Mouse (Mus musculus): ENCODE data around the gene Cdhr2. TPM values are rescaled to one million over a fixed set of nuclear protein-coding genes. Genes with fewer than 3 reads are reported as not detected.

The Cdhr2 gene
- total RNA-seq, 2 experiments from 2014 or later = not detected

DNA sequence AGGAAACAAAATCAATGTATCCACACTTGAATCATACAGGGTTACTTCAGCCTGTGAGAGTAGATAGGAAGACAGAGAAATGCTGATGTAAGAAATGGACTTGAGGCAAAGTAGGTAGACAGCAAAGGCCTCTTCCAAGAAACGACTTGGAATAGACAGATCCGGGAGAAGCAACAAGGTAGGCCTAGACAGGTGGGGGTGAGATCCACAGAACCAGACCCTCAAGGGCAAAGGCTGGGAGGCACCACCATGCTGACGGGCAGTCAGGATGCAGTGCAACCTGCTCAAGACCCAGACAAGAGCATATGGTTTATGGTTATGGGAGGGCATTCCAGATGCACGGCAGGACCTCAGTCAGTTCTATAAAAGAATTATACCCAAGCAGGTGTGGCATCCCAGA, 65.8 kb downstream of the Cdhr2 start:
- ATAC-seq (replicated peaks; ENCODE audit: poor library complexity, severe bottlenecking) = no peak

DNA sequence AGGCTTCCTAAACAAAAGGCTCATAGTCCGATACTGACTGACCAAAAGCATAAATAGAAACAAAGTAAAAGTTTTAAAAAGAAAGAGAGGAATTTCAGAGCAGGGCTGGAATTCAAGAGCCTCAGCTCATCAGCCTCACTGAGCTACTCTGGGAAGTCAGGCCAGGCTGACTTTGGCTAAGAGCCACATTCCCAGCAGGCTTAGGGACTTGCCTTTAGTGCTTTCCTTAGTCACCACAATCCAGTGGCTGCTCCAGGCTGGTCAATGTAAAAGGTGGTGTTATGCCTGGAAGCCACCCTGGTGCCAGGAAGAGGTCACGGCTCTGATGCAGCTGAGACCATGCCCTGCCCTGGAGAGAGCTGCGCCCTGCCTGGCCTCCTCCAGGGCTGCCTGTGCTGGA, 79.3 kb downstream of the Cdhr2 start:
- no peak for ATAC-seq (replicated peaks; ENCODE audit: poor library complexity, severe bottlenecking)

DNA sequence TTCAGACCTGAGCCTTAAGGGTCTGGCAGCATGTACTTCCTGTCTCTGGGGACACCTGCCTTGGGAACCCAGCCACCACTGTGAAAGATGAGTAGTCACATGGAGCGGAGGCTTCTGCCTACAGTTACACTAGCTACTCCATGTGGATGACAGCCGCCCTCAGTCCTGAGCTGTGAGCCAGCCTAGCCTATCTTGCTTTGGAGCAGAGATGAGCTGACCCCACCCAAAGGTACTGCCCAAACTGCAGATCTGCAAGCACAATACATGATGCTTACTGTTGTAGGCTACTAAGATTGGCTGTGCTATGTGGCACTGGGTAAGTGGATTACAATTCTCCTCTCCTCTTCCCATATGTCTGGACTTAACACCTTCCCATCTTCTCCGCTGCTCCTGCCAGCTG, 79.8 kb downstream of the Cdhr2 start:
- ATAC-seq (replicated peaks; ENCODE audit: poor library complexity, severe bottlenecking) = no peak

DNA sequence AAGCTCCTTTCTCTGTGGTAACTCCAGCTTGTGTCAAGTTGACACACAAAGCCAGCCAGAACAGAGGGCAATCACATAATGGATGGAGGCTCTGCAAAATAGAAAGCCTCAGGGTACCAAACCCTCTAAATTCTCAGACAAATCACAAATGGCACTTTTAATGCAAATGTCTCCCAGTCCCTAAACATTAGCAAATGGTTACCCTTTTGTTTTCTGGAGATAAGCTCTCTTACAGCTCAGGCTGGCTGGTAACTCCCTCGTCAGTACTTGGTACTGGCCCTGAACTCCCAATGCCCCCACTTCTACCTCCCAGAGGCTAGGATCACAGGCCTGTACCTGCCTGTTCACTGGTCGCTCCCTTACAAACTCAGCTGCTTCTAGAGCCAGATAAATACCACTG, 82.0 kb downstream of the Cdhr2 start:
- no peak for ATAC-seq (replicated peaks; ENCODE audit: poor library complexity, severe bottlenecking)

DNA sequence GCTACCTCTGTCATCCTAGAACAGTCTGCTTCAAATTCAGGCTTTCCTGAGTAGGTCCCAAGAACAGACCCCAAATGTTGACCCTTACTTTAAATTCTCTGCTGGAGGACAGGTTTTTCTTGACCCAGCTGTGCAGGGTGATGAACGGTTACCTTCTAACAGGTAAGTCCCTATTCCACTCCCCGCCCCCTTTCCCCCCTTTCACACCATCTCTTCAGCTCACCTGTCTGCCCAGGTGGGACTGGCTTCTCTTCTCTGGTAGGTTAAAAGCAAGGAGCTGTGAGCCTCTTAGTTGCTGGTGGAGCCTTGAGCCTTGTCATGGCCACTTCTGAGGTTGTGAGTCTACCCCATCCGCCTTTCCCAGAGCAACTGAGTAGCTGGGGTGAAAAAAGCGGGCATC, 82.4 kb downstream of the Cdhr2 start, which contains the start of gene Eif4e1b:
Gene Eif4e1b, plus strand, starts transcription at position 301 of the 400 bp plus-strand sequence.
- no peak for ATAC-seq (replicated peaks; ENCODE audit: poor library complexity, severe bottlenecking)

Other genes starting within 250 kb of the Cdhr2 start
- 22.1 and 26.7 TPM in 2 replicates for gene Thoc3, start 232.6 kb upstream of the Cdhr2 start, total RNA-seq (2014; fragmentation: Nextera tagmentation)
- gene Thoc3, start 232.6 kb upstream of the Cdhr2 start, total RNA-seq (2017) = 42.0 and 57.2 TPM in 2 replicates
- 10.6 and 16.1 TPM in 2 replicates for gene Simc1, start 197.7 kb upstream of the Cdhr2 start, total RNA-seq (2014; fragmentation: Nextera tagmentation)
- 6.3 and 7.5 TPM in 2 replicates for gene Simc1, start 197.7 kb upstream of the Cdhr2 start, total RNA-seq (2017)
- gene 4833439L19Rik, start 136.0 kb upstream of the Cdhr2 start, total RNA-seq (2014; fragmentation: Nextera tagmentation) = 58.0 and 65.9 TPM in 2 replicates
- 27.7 and 30.9 TPM in 2 replicates for gene 4833439L19Rik, start 136.0 kb upstream of the Cdhr2 start, total RNA-seq (2017)
- gene Arl10, start 126.4 kb upstream of the Cdhr2 start, total RNA-seq (2014; fragmentation: Nextera tagmentation) = 17.4 and 24.0 TPM in 2 replicates
- gene Arl10, start 126.4 kb upstream of the Cdhr2 start, total RNA-seq (2017) = 12.1 and 15.0 TPM in 2 replicates
- 90.9 and 122 TPM in 2 replicates for gene Nop16, start 111.4 kb upstream of the Cdhr2 start, total RNA-seq (2014; fragmentation: Nextera tagmentation)
- gene Nop16, start 111.4 kb upstream of the Cdhr2 start, total RNA-seq (2017) = 101 and 118 TPM in 2 replicates
- gene Higd2a, start 111.3 kb upstream of the Cdhr2 start, total RNA-seq (2014; fragmentation: Nextera tagmentation) = 111 and 118 TPM in 2 replicates
- gene Higd2a, start 111.3 kb upstream of the Cdhr2 start, total RNA-seq (2017) = 36.5 and 67.4 TPM in 2 replicates
- 4.5 and 6.6 TPM in 2 replicates for gene Cltb, start 90.1 kb upstream of the Cdhr2 start, total RNA-seq (2014; fragmentation: Nextera tagmentation)
- 7.8 and 12.3 TPM in 2 replicates for gene Cltb, start 90.1 kb upstream of the Cdhr2 start, total RNA-seq (2017)
- 30.4 and 43.7 TPM in 2 replicates for gene Faf2, start 79.7 kb upstream of the Cdhr2 start, total RNA-seq (2014; fragmentation: Nextera tagmentation)
- gene Faf2, start 79.7 kb upstream of the Cdhr2 start, total RNA-seq (2017) = 40.0 and 47.6 TPM in 2 replicates
- 64.2 and 82.0 TPM in 2 replicates for gene Rnf44, start 7.6 kb upstream of the Cdhr2 start, total RNA-seq (2014; fragmentation: Nextera tagmentation)
- 12.2 and 12.3 TPM in 2 replicates for gene Rnf44, start 7.6 kb upstream of the Cdhr2 start, total RNA-seq (2017)
- gene Gprin1, start 48.4 kb downstream of the Cdhr2 start, total RNA-seq (2014; fragmentation: Nextera tagmentation) = not detected in 2 replicates
- not detected in 2 replicates for gene Gprin1, start 48.4 kb downstream of the Cdhr2 start, total RNA-seq (2017)
- gene Sncb, start 65.1 kb downstream of the Cdhr2 start, total RNA-seq (2014; fragmentation: Nextera tagmentation) = not detected in 2 replicates
- gene Sncb, start 65.1 kb downstream of the Cdhr2 start, total RNA-seq (2017) = not detected in 2 replicates
- gene Eif4e1b, start 82.5 kb downstream of the Cdhr2 start, total RNA-seq (2014; fragmentation: Nextera tagmentation) = not detected in 2 replicates
- not detected in 2 replicates for gene Eif4e1b, start 82.5 kb downstream of the Cdhr2 start, total RNA-seq (2017)
- 1.4 and 5.6 TPM in 2 replicates for gene Tspan17, start 87.9 kb downstream of the Cdhr2 start, total RNA-seq (2014; fragmentation: Nextera tagmentation)
- gene Tspan17, start 87.9 kb downstream of the Cdhr2 start, total RNA-seq (2017) = 0.31 TPM in 1 of 2 replicates, not detected in the other
- not detected in 2 replicates for gene Unc5a, start 247.9 kb downstream of the Cdhr2 start, total RNA-seq (2014; fragmentation: Nextera tagmentation)
- gene Unc5a, start 247.9 kb downstream of the Cdhr2 start, total RNA-seq (2017) = 0.30 TPM in 1 of 2 replicates, not detected in the other